Mouse (Mus musculus) hindbrain, embryonic 16.5 days (tissue): ENCODE data around the gene Cacna2d3. TPM values are rescaled to one million over a fixed set of nuclear protein-coding genes. Genes with fewer than 3 reads are reported as not detected.

ENCODE experiments used
- ATAC-seq: fragments of 200-750 bp; cut with Nextera tagmentation; 2 replicates; pipeline ENCODE4 v1.8.0; 2017; ENCODE audit warnings: moderate TSS enrichment, moderate library complexity
- H3K27ac ChIP-seq: fragments of 300-500 bp; sonication (generic); 2 replicates; pipeline ENCODE4 v1.5.1; 2014; ENCODE audit warnings: low read depth, mild to moderate bottlenecking, control low read depth, low read length, moderate library complexity
- H3K27me3 ChIP-seq: fragments of 300-500 bp; sonication (generic); replicated peaks from 2 replicates; pipeline ENCODE4 v1.6.1; 2014; ENCODE audit warnings: low read length; ENCODE audit not compliant: control insufficient read depth, insufficient read depth
- H3K36me3 ChIP-seq: fragments of 300-500 bp; sonication (generic); 2 replicates; pipeline ENCODE4 v1.6.1; 2014; ENCODE audit warnings: mild to moderate bottlenecking, low read length, moderate library complexity, mixed read lengths; ENCODE audit not compliant: control insufficient read depth, insufficient read depth
- H3K4me1 ChIP-seq: fragments of 300-500 bp; sonication (generic); 2 replicates; pipeline ENCODE4 v1.6.1; 2014; ENCODE audit warnings: low read depth, low read length; ENCODE audit not compliant: control insufficient read depth, insufficient read depth
- H3K4me2 ChIP-seq: fragments of 300-500 bp; sonication (generic); 2 replicates; pipeline ENCODE4 v1.6.1; 2014; ENCODE audit warnings: mild to moderate bottlenecking, low read length, control low read depth, moderate library complexity
- H3K4me3 ChIP-seq: fragments of 300-500 bp; sonication (generic); 2 replicates; pipeline ENCODE4 v1.5.1; 2014; ENCODE audit warnings: mild to moderate bottlenecking, low read length, control low read depth, moderate library complexity
- H3K9ac ChIP-seq: fragments of 300-500 bp; sonication (generic); 2 replicates; pipeline ENCODE4 v1.6.1; 2014; ENCODE audit warnings: low read depth, mild to moderate bottlenecking, control low read depth, low read length, moderate library complexity
- H3K9me3 ChIP-seq: fragments of 300-500 bp; sonication (generic); 2 replicates; pipeline ENCODE4 v1.6.1; 2014; ENCODE audit warnings: mild to moderate bottlenecking, low read length, moderate library complexity; ENCODE audit not compliant: control insufficient read depth
- WGBS: fragments of 180-500 bp; shearing (Covaris S2); extraction: QIAGEN DNeasy Blood & Tissue Kit; methylation state at CpG from one replicate; pipeline ENCODE4 v1.1.7; 2014; 5-methylcytosine and 5-hydroxymethylcytosine counted together
- polyA plus RNA-seq: library from polyadenylated mRNA; unstranded; fragments of >200 nt; fragmentation: Nextera tagmentation; extraction: Ambion mirVana; gene quantifications from 2 replicates; pipeline ENCODE4 v1.2.1, GENCODE M21; 2015

Cacna2d3 gene
- polyA plus RNA-seq, 1 experiment from 2014 or later, result 32.8 TPM

DNA sequence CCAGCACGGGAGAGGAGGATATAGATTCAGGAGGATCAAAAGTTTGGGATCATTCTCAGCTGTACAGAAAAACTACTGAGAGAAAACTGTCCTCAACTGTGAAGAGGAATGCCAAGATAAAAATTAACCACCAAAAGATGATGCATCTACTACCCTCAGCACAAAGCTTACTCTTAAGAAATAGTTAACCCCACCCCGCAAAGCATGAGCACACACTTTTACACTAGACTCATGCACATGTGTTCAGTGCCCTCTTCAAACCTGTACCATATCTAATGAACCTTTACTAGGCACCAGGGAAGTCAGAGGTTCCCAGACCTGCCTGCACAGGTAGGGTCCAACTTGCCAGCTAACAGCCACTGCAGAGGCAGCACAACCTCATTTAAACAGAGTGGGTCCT lies 771.2 kb downstream of the Cacna2d3 start:
- H3K27me3 ChIP-seq, result no peaks in the 10 kb centered on the region
- WGBS, result 86% methylated on average over 2 of the region's 2 CpGs
- no peaks in the 10 kb centered on the region for H3K9me3 ChIP-seq
- H3K4me1 ChIP-seq, result peaks cover 6% of the 10 kb centered on the region
- no peak overlapping the region for H3K27ac ChIP-seq
- H3K4me3 ChIP-seq, result no peak overlapping the region
- H3K4me2 ChIP-seq, result no peak overlapping the region
- H3K9ac ChIP-seq, result no peak overlapping the region
- H3K36me3 ChIP-seq, result no peaks in the 10 kb centered on the region
- no peak for ATAC-seq

- no peaks in the 10 kb centered on the region for H3K36me3 ChIP-seq
Observed at GRCm38 (mm10) chr14:28949785-28950184, 771.9 kb downstream of the Cacna2d3 start.

DNA sequence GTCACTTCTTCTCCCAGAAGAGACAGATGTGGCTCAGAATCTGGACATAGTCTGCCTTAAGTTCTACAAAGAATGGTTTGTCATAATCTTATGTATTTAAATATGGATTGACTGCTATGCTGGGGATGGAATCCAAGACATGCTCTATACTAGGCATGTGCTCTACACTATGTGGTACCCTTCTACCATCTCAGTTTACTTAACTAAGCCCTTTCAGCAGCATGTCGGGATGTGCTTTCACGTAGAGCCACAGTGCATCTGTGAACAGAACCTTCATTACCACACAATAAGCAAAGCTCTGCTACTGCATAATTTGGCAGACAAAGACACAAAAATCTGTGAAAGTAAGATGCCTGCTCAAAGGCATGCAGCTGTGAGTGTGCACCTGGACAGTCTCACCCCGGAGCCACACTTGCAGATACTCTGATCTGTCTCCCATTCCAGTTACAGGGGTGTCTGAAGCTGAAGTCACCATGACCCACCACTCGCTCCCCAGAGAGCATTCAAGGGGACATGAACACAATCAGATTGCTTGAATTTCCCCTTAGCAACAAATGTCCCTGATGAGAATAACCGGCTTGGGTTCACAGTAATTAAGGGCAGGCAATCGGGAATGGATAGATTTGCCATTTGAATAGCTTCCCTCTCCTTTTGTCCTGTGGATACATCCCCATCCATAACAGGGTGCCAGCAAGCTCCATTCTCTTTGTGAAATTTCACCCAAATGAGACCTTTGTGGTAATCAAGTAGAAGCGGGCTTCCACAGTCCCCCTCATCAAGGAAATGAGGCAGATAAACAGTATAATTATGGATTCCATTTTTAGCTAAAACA lies 773.4 kb downstream of the Cacna2d3 start:
- H3K4me3 ChIP-seq, result no peak overlapping the region
- 41% methylated on average over 7 of the region's 7 CpGs for WGBS
- H3K27me3 ChIP-seq, result no peaks in the 10 kb centered on the region
- H3K27ac ChIP-seq, result 0 out of 2 replicates have a peak overlapping the region, but pooled peaks have one; percentile 8
- no peaks in the 10 kb centered on the region for H3K36me3 ChIP-seq
- ATAC-seq, result no peak
- H3K4me2 ChIP-seq, result no peak overlapping the region
- H3K9ac ChIP-seq, result no peak overlapping the region
- H3K4me1 ChIP-seq, result peaks cover 2% of the 10 kb centered on the region
- H3K9me3 ChIP-seq, result no peaks in the 10 kb centered on the region

More at GRCm38 (mm10) chr14:28949785-28950184, 771.9 kb downstream of the Cacna2d3 start:
- 68% methylated on average over 1 of the region's 1 CpGs for WGBS
- ATAC-seq, result no peak
- no peak overlapping the region for H3K4me2 ChIP-seq
- no peaks in the 10 kb centered on the region for H3K9me3 ChIP-seq
- no peaks in the 10 kb centered on the region for H3K27me3 ChIP-seq
- H3K4me3 ChIP-seq, result no peak overlapping the region
- peaks cover 5% of the 10 kb centered on the region for H3K4me1 ChIP-seq
- no peak overlapping the region for H3K27ac ChIP-seq
- H3K9ac ChIP-seq, result no peak overlapping the region

GRCm38 (mm10) chr14:28932746-28933293 lies 788.8 kb downstream of the Cacna2d3 start:
- ATAC-seq, result no peak
- H3K4me1 ChIP-seq, result no peaks in the 10 kb centered on the region
- 100% methylated on average over 1 of the region's 1 CpGs for WGBS
- no peak overlapping the region for H3K4me3 ChIP-seq
- no peak overlapping the region for H3K9ac ChIP-seq
- H3K36me3 ChIP-seq, result no peaks in the 10 kb centered on the region
- H3K27ac ChIP-seq, result no peak overlapping the region
- no peak overlapping the region for H3K4me2 ChIP-seq
- H3K27me3 ChIP-seq, result no peaks in the 10 kb centered on the region
- no peaks in the 10 kb centered on the region for H3K9me3 ChIP-seq

GRCm38 (mm10) chr14:28923180-28923961 lies 798.3 kb downstream of the Cacna2d3 start:
- no peak for ATAC-seq
- Histone ChIP-seq H3K9ac (no peak overlapping the region), H3K27ac (no peak overlapping the region), H3K4me2 (no peak overlapping the region), H3K36me3 (no peaks in the 10 kb centered on the region), H3K4me3 (no peak overlapping the region), H3K4me1 (no peaks in the 10 kb centered on the region), H3K9me3 (no peaks in the 10 kb centered on the region), H3K27me3 (no peaks in the 10 kb centered on the region)
- WGBS, result 85% methylated on average over 12 of the region's 12 CpGs

- WGBS, result 82% methylated on average over 5 of the region's 5 CpGs
Observed at GRCm38 (mm10) chr14:28918871-28919270, 802.8 kb downstream of the Cacna2d3 start.

GRCm38 (mm10) chr14:28915004-28915403 lies 806.7 kb downstream of the Cacna2d3 start:
- Histone ChIP-seq H3K27ac (no peak overlapping the region), H3K27me3 (no peaks in the 10 kb centered on the region), H3K4me3 (no peak overlapping the region), H3K4me1 (no peaks in the 10 kb centered on the region), H3K36me3 (no peaks in the 10 kb centered on the region), H3K9me3 (no peaks in the 10 kb centered on the region), H3K9ac (no peak overlapping the region), H3K4me2 (no peak overlapping the region)
- WGBS, result 34% methylated on average over 1 of the region's 1 CpGs
- no peak for ATAC-seq

More at GRCm38 (mm10) chr14:28918871-28919270, 802.8 kb downstream of the Cacna2d3 start:
- no peak overlapping the region for H3K9ac ChIP-seq
- no peak overlapping the region for H3K4me2 ChIP-seq
- H3K27ac ChIP-seq, result no peak overlapping the region
- no peaks in the 10 kb centered on the region for H3K27me3 ChIP-seq
- no peak for ATAC-seq
- H3K4me1 ChIP-seq, result no peaks in the 10 kb centered on the region
- H3K36me3 ChIP-seq, result no peaks in the 10 kb centered on the region
- no peaks in the 10 kb centered on the region for H3K9me3 ChIP-seq
- H3K4me3 ChIP-seq, result no peak overlapping the region

- H3K27me3 ChIP-seq, result no peaks in the 10 kb centered on the region
- no peak overlapping the region for H3K4me2 ChIP-seq
- no peak overlapping the region for H3K27ac ChIP-seq
- ATAC-seq, result no peak
- 91% methylated on average over 6 of the region's 6 CpGs for WGBS
- H3K4me3 ChIP-seq, result no peak overlapping the region
- H3K4me1 ChIP-seq, result no peaks in the 10 kb centered on the region
- no peak overlapping the region for H3K9ac ChIP-seq
- H3K9me3 ChIP-seq, result no peaks in the 10 kb centered on the region
- H3K36me3 ChIP-seq, result no peaks in the 10 kb centered on the region
Observed at GRCm38 (mm10) chr14:28907659-28908058, 814.0 kb downstream of the Cacna2d3 start.

GRCm38 (mm10) chr14:28892530-28892929 lies 829.1 kb downstream of the Cacna2d3 start:
- WGBS, result 76% methylated on average over 3 of the region's 3 CpGs
- no peak overlapping the region for H3K4me2 ChIP-seq
- no peaks in the 10 kb centered on the region for H3K9me3 ChIP-seq
- H3K27me3 ChIP-seq, result no peaks in the 10 kb centered on the region
- no peak overlapping the region for H3K9ac ChIP-seq
- H3K27ac ChIP-seq, result no peak overlapping the region
- no peaks in the 10 kb centered on the region for H3K36me3 ChIP-seq
- H3K4me1 ChIP-seq, result no peaks in the 10 kb centered on the region
- no peak for ATAC-seq
- no peak overlapping the region for H3K4me3 ChIP-seq
